Mouse (Mus musculus) thymus, adult 2 months (tissue): ENCODE measurements around the gene Myl6b.

Experiments used
- CTCF ChIP-seq: fragments of 200-500 bp; IDR thresholded peaks from 2 replicates; pipeline ENCODE4 v1.5.1; 2012; ENCODE audit warnings: mild to moderate bottlenecking, control low read depth, low read length, moderate library complexity, borderline replicate concordance; ENCODE audit not compliant: control insufficient read depth, poor library complexity, insufficient read depth; ENCODE audit errors: extremely low read depth
- POLR2A ChIP-seq: fragments of 200-500 bp; IDR thresholded peaks from 2 replicates; pipeline ENCODE4 v1.6.1; 2012; ENCODE audit warnings: mild to moderate bottlenecking, low read length, control low read depth, moderate library complexity; ENCODE audit not compliant: control insufficient read depth, poor library complexity, insufficient read depth; ENCODE audit errors: extremely low read depth

- TF ChIP-seq CTCF (no peak), POLR2A (no peak)
Observed at GRCm38 (mm10) chr10:128535624-128536265, 37.3 kb upstream of the Myl6b start.
